Mouse (Mus musculus) stomach, embryonic 14.5 days (tissue): Measurements from ENCODE around the gene Hhex. TPM values are rescaled to one million over a fixed set of nuclear protein-coding genes. Genes with fewer than 3 reads are reported as not detected.

ENCODE experiments used
- ATAC-seq: fragments of 200-750 bp; cut with Nextera tagmentation; 2 replicates; pipeline ENCODE4 v1.8.0; 2017; ENCODE audit warnings: low read depth, moderate TSS enrichment; ENCODE audit not compliant: insufficient number of reproducible peaks, insufficient read depth, low FRiP score
- H3K27ac ChIP-seq: fragments of 300-500 bp; sonication (generic); 2 replicates; pipeline ENCODE4 v1.5.1; 2014; ENCODE audit warnings: mild to moderate bottlenecking, low read length, moderate library complexity, mixed read lengths
- H3K27me3 ChIP-seq: fragments of 300-500 bp; sonication (generic); 2 replicates; pipeline ENCODE4 v1.6.1; 2014; ENCODE audit warnings: low read length, control low read depth, mixed read lengths; ENCODE audit not compliant: control insufficient read depth, insufficient read depth
- H3K36me3 ChIP-seq: fragments of 300-500 bp; sonication (generic); 2 replicates; pipeline ENCODE4 v1.6.1; 2014; ENCODE audit warnings: mild to moderate bottlenecking, control low read depth, low read length, moderate library complexity, mixed read lengths; ENCODE audit not compliant: control insufficient read depth, insufficient read depth
- H3K4me1 ChIP-seq: fragments of 300-500 bp; sonication (generic); 2 replicates; pipeline ENCODE4 v1.6.1; 2014; ENCODE audit warnings: low read length, control low read depth, mixed read lengths; ENCODE audit not compliant: control insufficient read depth, insufficient read depth
- H3K4me2 ChIP-seq: fragments of 300-500 bp; sonication (generic); replicated peaks from 2 replicates; pipeline ENCODE4 v1.6.1; 2014; ENCODE audit warnings: low read depth, low read length, control low read depth
- H3K4me3 ChIP-seq: fragments of 300-500 bp; sonication (generic); 2 replicates; pipeline ENCODE4 v1.5.1; 2014; ENCODE audit warnings: low read depth, low read length, control low read depth
- H3K9ac ChIP-seq: fragments of 300-500 bp; sonication (generic); replicated peaks from 2 replicates; pipeline ENCODE4 v1.6.1; 2014; ENCODE audit warnings: low read depth, mild to moderate bottlenecking, control low read depth, low read length, moderate library complexity, mixed read lengths
- H3K9me3 ChIP-seq: fragments of 300-500 bp; sonication (generic); 2 replicates; pipeline ENCODE4 v1.6.1; 2016; ENCODE audit warnings: low read depth, low read length, control low read depth; ENCODE audit not compliant: control insufficient read depth
- whole genome bisulfite sequencing: fragments of 180-500 bp; shearing (Covaris S2); extraction: QIAGEN DNeasy Blood & Tissue Kit; methylation state at CpG from one replicate; pipeline ENCODE4 v1.1.7; 2014; 5-methylcytosine and 5-hydroxymethylcytosine counted together
- polyA plus RNA-seq: library from polyadenylated mRNA; unstranded; fragments of >200 nt; fragmentation: Nextera tagmentation; extraction: Ambion mirVana; gene quantifications from 2 replicates; pipeline ENCODE4 v1.2.1, GENCODE M21; 2014

The Hhex gene
- polyA plus RNA-seq, 1 experiment from 2014 or later, result 8.2 TPM

DNA sequence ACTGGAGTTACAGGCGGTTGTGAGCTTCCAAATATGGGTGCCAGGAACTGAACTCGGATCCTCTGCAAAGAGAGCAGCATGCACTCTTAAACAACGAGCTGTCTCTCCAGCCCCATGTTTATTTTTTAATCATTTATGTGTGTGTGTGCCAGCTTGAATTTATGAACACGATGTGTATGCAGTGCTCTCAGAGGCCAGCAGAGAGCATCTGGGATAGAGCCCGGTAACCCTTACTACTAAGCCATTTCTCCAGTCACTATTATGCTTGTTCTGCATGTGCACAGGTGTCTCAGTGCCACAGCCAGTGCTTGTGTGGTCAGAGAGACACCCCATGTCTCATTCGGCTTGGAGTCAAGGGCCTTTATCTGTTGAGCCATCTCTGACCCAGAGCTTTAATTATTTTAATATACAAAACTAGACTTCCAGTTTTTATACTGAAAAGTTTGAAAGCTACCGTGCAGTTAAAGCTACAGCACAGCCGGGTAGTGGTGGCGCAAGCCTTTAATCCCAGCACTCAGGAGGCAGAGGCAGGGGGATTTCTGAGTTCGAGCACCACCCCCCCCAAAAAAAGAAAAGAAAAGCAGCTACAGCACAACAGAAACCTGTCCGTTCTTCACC lies 3.4 kb upstream of the Hhex start:
- Histone ChIP-seq H3K9ac (no peak overlapping the region), H3K36me3 (no peaks in the 10 kb centered on the region), H3K4me1 (peaks cover 3% of the 10 kb centered on the region; the same call in 1 of the 2 replicates), H3K27ac (no peak overlapping the region), H3K9me3 (no peaks in the 10 kb centered on the region), H3K27me3 (peaks cover 15% of the 10 kb centered on the region), H3K4me2 (no peak overlapping the region), H3K4me3 (no peak overlapping the region)
- 89% methylated on average over 11 of the region's 11 CpGs for WGBS
- ATAC-seq, result no peak

GRCm38 (mm10) chr19:37432868-37433570 lies 1.6 kb upstream of the Hhex start:
- no peak for ATAC-seq
- H3K4me1 ChIP-seq, result peaks cover 3% of the 10 kb centered on the region; the same call in 1 of the 2 replicates
- no peak overlapping the region for H3K4me3 ChIP-seq
- H3K9me3 ChIP-seq, result no peaks in the 10 kb centered on the region
- H3K27me3 ChIP-seq, result peaks cover 28% of the 10 kb centered on the region
- no peak overlapping the region for H3K9ac ChIP-seq
- H3K27ac ChIP-seq, result no peak overlapping the region
- 20% methylated on average over 16 of the region's 16 CpGs for WGBS
- no peak overlapping the region; the same call in 1 of the 2 replicates for H3K4me2 ChIP-seq
- no peaks in the 10 kb centered on the region for H3K36me3 ChIP-seq

DNA sequence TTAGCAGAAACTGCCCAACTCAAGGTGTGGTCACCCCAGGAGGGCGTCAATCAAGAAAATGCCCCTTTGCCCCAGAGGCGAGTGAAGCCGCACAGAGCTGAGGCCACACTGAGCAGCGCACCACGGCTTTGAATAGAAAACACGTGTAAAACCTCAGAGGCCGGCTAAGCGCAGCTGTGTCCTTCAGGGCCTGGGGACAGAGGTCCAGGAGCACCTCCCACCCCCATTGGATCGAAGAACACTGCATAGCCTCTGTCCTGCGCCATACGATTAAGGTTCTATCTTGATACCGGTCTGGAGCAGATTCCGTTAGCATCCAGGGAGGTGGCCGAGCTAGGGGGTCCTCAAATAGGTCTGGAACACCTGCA lies 731 bp upstream of the Hhex start:
- H3K4me2 ChIP-seq, result peak overlapping the region; percentile 69
- H3K36me3 ChIP-seq, result no peaks in the 10 kb centered on the region
- H3K27ac ChIP-seq, result no peak overlapping the region
- ATAC-seq, result peak; percentile 17; the same call in 1 of the 2 replicates
- peak overlapping the region; percentile 53 for H3K4me3 ChIP-seq
- H3K9me3 ChIP-seq, result no peaks in the 10 kb centered on the region
- WGBS, result 2% methylated on average over 14 of the region's 14 CpGs
- H3K27me3 ChIP-seq, result peaks cover 30% of the 10 kb centered on the region
- H3K9ac ChIP-seq, result no peak overlapping the region
- H3K4me1 ChIP-seq, result peaks cover 3% of the 10 kb centered on the region; the same call in 1 of the 2 replicates

GRCm38 (mm10) chr19:37435041-37435852 lies 637 bp downstream of the Hhex start:
- Histone ChIP-seq H3K27me3 (peaks cover 30% of the 10 kb centered on the region), H3K36me3 (no peaks in the 10 kb centered on the region), H3K9me3 (no peaks in the 10 kb centered on the region), H3K27ac (peak overlapping the region; percentile 71), H3K9ac (peak overlapping the region; percentile 46; the same call in 1 of the 2 replicates), H3K4me2 (peak overlapping the region; percentile 69), H3K4me3 (peak overlapping the region; percentile 53), H3K4me1 (peaks cover 3% of the 10 kb centered on the region; the same call in 1 of the 2 replicates)
- under 1% methylated on average over 76 of the region's 77 CpGs for WGBS
- ATAC-seq, result no peak

GRCm38 (mm10) chr19:37435853-37436174 lies 1.2 kb downstream of the Hhex start:
- peak overlapping the region; percentile 53; the same call in 1 of the 2 replicates for H3K4me3 ChIP-seq
- peaks cover 3% of the 10 kb centered on the region; the same call in 1 of the 2 replicates for H3K4me1 ChIP-seq
- ATAC-seq, result no peak
- no peak overlapping the region for H3K9ac ChIP-seq
- no peaks in the 10 kb centered on the region for H3K9me3 ChIP-seq
- H3K27ac ChIP-seq, result no peak overlapping the region; the same call in 1 of the 2 replicates
- WGBS, result 9% methylated on average over 10 of the region's 10 CpGs
- no peaks in the 10 kb centered on the region for H3K36me3 ChIP-seq
- peaks cover 30% of the 10 kb centered on the region for H3K27me3 ChIP-seq
- H3K4me2 ChIP-seq, result peak overlapping the region; percentile 69

GRCm38 (mm10) chr19:37436514-37437288 lies 2.1 kb downstream of the Hhex start:
- H3K9ac ChIP-seq, result no peak overlapping the region
- H3K4me3 ChIP-seq, result peak overlapping the region; percentile 53; the same call in 1 of the 2 replicates
- H3K27me3 ChIP-seq, result peaks cover 30% of the 10 kb centered on the region
- no peaks in the 10 kb centered on the region for H3K36me3 ChIP-seq
- ATAC-seq, result no peak
- WGBS, result 17% methylated on average over 28 of the region's 28 CpGs
- peaks cover 3% of the 10 kb centered on the region; the same call in 1 of the 2 replicates for H3K4me1 ChIP-seq
- H3K9me3 ChIP-seq, result no peaks in the 10 kb centered on the region
- no peak overlapping the region for H3K27ac ChIP-seq
- H3K4me2 ChIP-seq, result peak overlapping the region; percentile 69; the same call in 1 of the 2 replicates

GRCm38 (mm10) chr19:37437289-37437606 lies 2.6 kb downstream of the Hhex start:
- ATAC-seq, result no peak
- 10% methylated on average over 14 of the region's 14 CpGs for WGBS
- no peaks in the 10 kb centered on the region for H3K36me3 ChIP-seq
- H3K9me3 ChIP-seq, result no peaks in the 10 kb centered on the region
- no peak overlapping the region for H3K27ac ChIP-seq
- peaks cover 30% of the 10 kb centered on the region for H3K27me3 ChIP-seq
- no peak overlapping the region for H3K9ac ChIP-seq
- no peak overlapping the region for H3K4me3 ChIP-seq
- no peak overlapping the region; the same call in 1 of the 2 replicates for H3K4me2 ChIP-seq
- peaks cover 3% of the 10 kb centered on the region; the same call in 1 of the 2 replicates for H3K4me1 ChIP-seq

GRCm38 (mm10) chr19:37440181-37440580 lies 5.6 kb downstream of the Hhex start:
- no peak for ATAC-seq
- H3K9ac ChIP-seq, result no peak overlapping the region
- no peak overlapping the region for H3K27ac ChIP-seq
- H3K4me1 ChIP-seq, result 0 out of 2 replicates have a peak, but pooled peaks cover under 1% of the 10 kb centered on the region
- no peaks in the 10 kb centered on the region for H3K9me3 ChIP-seq
- 72% methylated on average over 4 of the region's 4 CpGs for WGBS
- H3K4me3 ChIP-seq, result no peak overlapping the region
- H3K4me2 ChIP-seq, result no peak overlapping the region
- peaks cover 23% of the 10 kb centered on the region for H3K27me3 ChIP-seq
- H3K36me3 ChIP-seq, result no peaks in the 10 kb centered on the region
